Mouse (Mus musculus): ENCODE data around the gene Orc1. TPM values are rescaled to one million over a fixed set of nuclear protein-coding genes. Genes with fewer than 3 reads are reported as not detected.

Gene Orc1
- polyA plus RNA-seq, 1 experiment from 2014 or later: 3.1 TPM

DNA sequence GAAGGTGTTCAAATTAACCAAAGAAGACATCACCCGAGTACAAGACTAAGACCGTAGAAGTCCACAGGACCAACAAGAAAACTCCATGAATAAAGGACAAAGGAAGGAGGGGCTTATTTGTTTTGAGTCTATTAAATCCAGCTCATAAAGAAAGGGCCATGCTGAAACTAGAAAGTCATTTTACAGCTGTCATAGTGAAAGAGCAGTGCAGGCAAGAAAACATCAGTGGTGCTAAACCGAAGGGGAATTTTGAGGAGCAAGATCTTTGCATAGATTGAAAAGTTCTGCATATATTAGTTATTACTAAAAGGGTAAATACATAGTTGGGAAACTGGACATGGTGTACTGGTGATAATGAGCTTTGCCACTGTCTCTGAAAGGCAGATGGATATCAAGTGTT lies 58.5 kb downstream of the Orc1 start:
- Histone ChIP-seq H3K9ac (no peak overlapping the region), H3K4me2 (no peak overlapping the region), H3K4me1 (replicated peaks) (no peaks in the 10 kb centered on the region), H3K36me3 (peaks cover 40% of the 10 kb centered on the region; the same call in 1 of the 2 replicates), H3K9me3 (replicated peaks) (no peaks in the 10 kb centered on the region), H3K27me3 (no peaks in the 10 kb centered on the region), H3K4me3 (no peak overlapping the region), H3K27ac (no peak overlapping the region)
- no peak for ATAC-seq (replicated peaks; ENCODE audit: insufficient number of reproducible peaks, insufficient read depth, low FRiP score, low read depth)
- 91% methylated on average over 3 of the region's 3 CpGs for WGBS

DNA sequence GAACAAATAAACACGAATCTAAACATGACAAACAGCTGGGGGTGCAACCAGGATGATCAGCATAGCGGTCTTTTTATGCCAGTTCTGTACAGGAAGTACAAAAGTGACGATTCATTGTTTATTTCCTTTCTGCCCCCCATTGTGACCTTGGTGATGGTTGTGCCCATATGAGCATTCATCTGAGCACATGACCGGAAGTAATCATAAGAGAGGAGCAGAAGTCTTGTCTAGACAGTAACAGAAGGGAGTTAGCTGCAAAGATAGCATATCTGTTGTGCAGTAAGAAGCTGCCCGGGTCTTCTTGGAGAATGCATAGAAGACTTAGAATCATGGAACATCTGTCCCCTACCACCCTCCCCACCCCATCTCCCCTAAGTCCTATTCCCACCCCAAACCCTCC lies 59.5 kb downstream of the Orc1 start:
- 74% methylated on average over 5 of the region's 5 CpGs for WGBS
- Histone ChIP-seq H3K36me3 (peaks cover 31% of the 10 kb centered on the region; the same call in 1 of the 2 replicates), H3K9me3 (replicated peaks) (no peaks in the 10 kb centered on the region), H3K27ac (no peak overlapping the region), H3K4me1 (replicated peaks) (no peaks in the 10 kb centered on the region), H3K4me2 (no peak overlapping the region), H3K4me3 (no peak overlapping the region), H3K9ac (no peak overlapping the region), H3K27me3 (no peaks in the 10 kb centered on the region)
- ATAC-seq (replicated peaks; ENCODE audit: insufficient number of reproducible peaks, insufficient read depth, low FRiP score, low read depth): no peak

DNA sequence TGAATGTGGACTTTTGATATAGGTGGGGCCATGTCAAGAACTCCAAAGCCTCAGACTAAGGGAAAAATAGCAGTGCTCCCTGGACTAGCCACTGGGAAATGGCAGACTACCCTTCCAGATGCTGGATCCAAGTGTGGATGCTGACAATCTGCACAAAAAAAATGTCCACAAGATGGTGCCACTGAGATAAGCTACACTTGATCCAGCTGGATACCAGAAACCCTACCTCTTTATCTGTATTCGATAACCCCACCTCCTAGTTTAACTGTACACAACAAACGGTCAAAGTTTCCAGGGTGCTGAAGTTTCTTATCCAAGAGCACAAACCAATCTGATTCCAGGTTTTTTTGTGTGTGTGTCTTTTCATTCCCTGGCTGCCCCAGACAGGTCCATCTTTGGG lies 85.2 kb downstream of the Orc1 start:
- no peaks in the 10 kb centered on the region for H3K4me1 ChIP-seq (replicated peaks)
- ATAC-seq (replicated peaks; ENCODE audit: insufficient number of reproducible peaks, insufficient read depth, low FRiP score, low read depth): no peak
- H3K9ac ChIP-seq: no peak overlapping the region
- no peak overlapping the region for H3K4me2 ChIP-seq
- H3K27ac ChIP-seq: no peak overlapping the region
- no peaks in the 10 kb centered on the region for H3K9me3 ChIP-seq (replicated peaks)
- H3K36me3 ChIP-seq: peaks cover 4% of the 10 kb centered on the region; the same call in 1 of the 2 replicates
- H3K4me3 ChIP-seq: no peak overlapping the region
- no peaks in the 10 kb centered on the region for H3K27me3 ChIP-seq
- WGBS: 63% methylated on average over 2 of the region's 2 CpGs

Other genes starting within 250 kb of the Orc1 start
- gene Shisal2a, start 196.1 kb upstream of the Orc1 start, polyA plus RNA-seq (2015; fragmentation: Nextera tagmentation; extraction: Ambion mirVana): 1.2 and 1.3 TPM in 2 replicates
- gene Gpx7, start 172.5 kb upstream of the Orc1 start, polyA plus RNA-seq (2015; fragmentation: Nextera tagmentation; extraction: Ambion mirVana): 60.4 and 60.6 TPM in 2 replicates
- 38.0 and 43.5 TPM in 2 replicates for gene Tut4, start 120.0 kb upstream of the Orc1 start, polyA plus RNA-seq (2015; fragmentation: Nextera tagmentation; extraction: Ambion mirVana)
- 53.3 and 56.1 TPM in 2 replicates for gene Prpf38a, start 87 bp upstream of the Orc1 start, polyA plus RNA-seq (2015; fragmentation: Nextera tagmentation; extraction: Ambion mirVana)
- 15.9 and 18.9 TPM in 2 replicates for gene Cc2d1b, start 40.5 kb downstream of the Orc1 start, polyA plus RNA-seq (2015; fragmentation: Nextera tagmentation; extraction: Ambion mirVana)
- gene 3110021N24Rik, start 140.2 kb downstream of the Orc1 start, polyA plus RNA-seq (2015; fragmentation: Nextera tagmentation; extraction: Ambion mirVana): 1.0 and 1.8 TPM in 2 replicates
- gene Zfyve9, start 201.4 kb downstream of the Orc1 start, polyA plus RNA-seq (2015; fragmentation: Nextera tagmentation; extraction: Ambion mirVana): 2.8 and 3.0 TPM in 2 replicates